In the genomic region with DNA sequence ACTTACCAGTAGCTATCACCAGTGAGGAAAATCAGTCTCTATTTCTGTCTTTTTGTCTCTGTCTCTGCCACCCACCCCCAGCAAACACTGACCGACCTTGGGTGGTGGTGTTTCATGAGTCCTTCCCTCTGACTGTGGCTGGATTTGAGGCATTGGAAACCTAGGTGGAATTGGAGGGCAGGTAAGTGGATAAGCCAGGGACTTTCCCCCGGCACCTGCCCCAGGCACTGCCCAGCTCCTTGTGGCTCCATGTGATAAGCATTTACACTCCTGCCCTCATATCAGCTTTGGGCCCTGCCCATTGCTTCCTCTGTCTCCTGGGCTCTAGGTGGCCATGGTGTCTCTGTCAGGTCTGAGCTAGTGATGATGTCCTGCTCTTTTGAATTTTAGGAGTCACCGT, we compare ENCODE assay signal across 22 mouse cellular contexts. TPM values are rescaled to one million over a fixed set of nuclear protein-coding genes. Genes with fewer than 3 reads are reported as not detected.
DNase-seq lines count a peak whose midpoint lies in the region; ATAC-seq and TF ChIP-seq lines count a peak whose summit lies in the region.
"Had no signal": no experiment of that assay in that cellular context is flagged by ENCODE, and none has a peak within 500 bp of the region (broad histone marks: within the 10 kb centered on the region; RNA-seq: fewer than 3 reads in every experiment).

No protein-coding gene starts in this region.

- peak overlapping the region; percentile 37; the same call in 1 of the 2 replicates for H3K27ac ChIP-seq in MEL (ENCODE audit: control insufficient read depth, low read depth, low read length)
- H3K27ac ChIP-seq in liver, embryonic 15.5 days (replicated peaks), result no peak overlapping the region
- H3K27ac ChIP-seq: embryonic facial prominence, embryonic 13.5 days; hindbrain, embryonic 14.5 days had no signal

- H3K79me2 ChIP-seq in MEL (ENCODE audit: control insufficient read depth, insufficient read depth, low read length, poor library complexity), result no peaks in the 10 kb centered on the region; the same call in 1 of the 2 replicates

- no peaks in the 10 kb centered on the region for H3K27me3 ChIP-seq in MEL (ENCODE audit: control insufficient read depth in 1 of 2, insufficient read depth in 2 of 2, low read length in 2 of 2)
- no peaks in the 10 kb centered on the region for H3K27me3 ChIP-seq in liver, embryonic 15.5 days
- H3K27me3 ChIP-seq: embryonic facial prominence, embryonic 13.5 days; forebrain, embryonic 15.5 days; limb, embryonic 12.5 days; megakaryocyte, embryonic 14.5 days had no signal

- no peak for TF ChIP-seq RAD21 in MEL (IDR thresholded peaks at IDR 0.05; ENCODE audit: low read depth, low read length)

- H3K4me3 ChIP-seq in MEL (ENCODE audit: control insufficient read depth in 1 of 2, insufficient read depth in 1 of 2, low read depth in 2 of 2, low read length in 2 of 2), result no peak overlapping the region
- no peak overlapping the region for H3K4me3 ChIP-seq in liver, embryonic 15.5 days (replicated peaks)
- H3K4me3 ChIP-seq: embryonic facial prominence, embryonic 13.5 days; forebrain, embryonic 15.5 days; layer of hippocampus, adult 2 months; limb, embryonic 12.5 days; megakaryocyte, embryonic 14.5 days had no signal

- 49% methylated on average over 3 of the region's 3 CpGs for WGBS in liver, embryonic 15.5 days (ENCODE audit: insufficient replicate concordance)

- peak; percentile 89 for ATAC-seq in erythroid progenitor cell, adult 5-6 weeks (replicated peaks; ENCODE audit: low FRiP score, poor library complexity, severe bottlenecking)
- peak; percentile 79 for ATAC-seq in liver, embryonic 15.5 days (ENCODE audit: insufficient read depth)
- ATAC-seq: forebrain, embryonic 15.5 days had no signal

- intact Hi-C loops in heart, postnatal 10 days (cut with DNase I), result no loop called here

- DNase-seq in heart, adult 11 months, result peak; percentile 62
- no peak for DNase-seq in heart, postnatal 10 days
- DNase-seq in MEL (ENCODE audit: low read depth, low spot score), result peak; percentile 40
- no peak for DNase-seq in embryo, embryonic 9.5 days (ENCODE audit: extremely low spot score)
- no peak for DNase-seq in T-cell, adult 2 months (ENCODE audit: low spot score)
- DNase-seq in neural tube, embryonic 10.5 days (ENCODE audit: extremely low spot score, low spot score), result no peak
- DNase-seq: adrenal gland, postnatal 25 days; cerebellum, adult 11-12 months; gastrocnemius, postnatal 14 days; heart, postnatal 36 days; kidney, adult 9 months; kidney, postnatal 14 days; layer of hippocampus, postnatal 36 days; lung, adult 2 months had no signal

- peak; percentile 20 to 53; a peak in 3 of 4 replicates for TF ChIP-seq EP300 in MEL (IDR thresholded peaks at IDR 0.05; ENCODE audit: low read depth in 1 of 2, low read length in 2 of 2)

- H3K9ac ChIP-seq in MEL (ENCODE audit: control insufficient read depth, low read depth, low read length, poor library complexity, severe bottlenecking), result no peak overlapping the region
- no peak overlapping the region for H3K9ac ChIP-seq in liver, embryonic 15.5 days
- H3K9ac ChIP-seq: embryonic facial prominence, embryonic 13.5 days; forebrain, embryonic 15.5 days; hindbrain, embryonic 14.5 days; limb, embryonic 12.5 days had no signal

- no peak for TF ChIP-seq POLR2A in MEL (IDR thresholded peaks at IDR 0.05; ENCODE audit: control insufficient read depth in 1 of 2, insufficient read depth in 1 of 2, low read depth in 1 of 2, low read length in 2 of 2, poor library complexity in 1 of 2)

- no peak for TF ChIP-seq CTCF in MEL (IDR thresholded peaks at IDR 0.05 in 2 of 3, conservative IDR thresholded peaks at IDR 0.05 in 1 of 3; ENCODE audit: control insufficient read depth in 1 of 3, insufficient read depth in 1 of 3, low read depth in 2 of 3, low read length in 3 of 3, poor library complexity in 1 of 3, severe bottlenecking in 1 of 3)

- peaks cover 32 to 43% of the 10 kb centered on the region in 2 experiments for H3K4me1 ChIP-seq in MEL (ENCODE audit: control insufficient read depth in 1 of 2, insufficient read depth in 2 of 2, low read length in 2 of 2)
- H3K4me1 ChIP-seq in liver, embryonic 15.5 days (replicated peaks), result peaks cover 20% of the 10 kb centered on the region

- H3K9me3 ChIP-seq in MEL (replicated peaks; ENCODE audit: insufficient read depth, low read length), result no peaks in the 10 kb centered on the region
- H3K9me3 ChIP-seq in liver, embryonic 15.5 days (replicated peaks), result no peaks in the 10 kb centered on the region
- H3K9me3 ChIP-seq: embryonic facial prominence, embryonic 13.5 days; forebrain, embryonic 15.5 days; limb, embryonic 12.5 days; megakaryocyte, embryonic 14.5 days had no signal

- peak overlapping the region; percentile 14; the same call in 1 of the 2 replicates for H3K4me2 ChIP-seq in liver, embryonic 15.5 days
- H3K4me2 ChIP-seq: embryonic facial prominence, embryonic 13.5 days; forebrain, embryonic 15.5 days; hindbrain, embryonic 14.5 days; limb, embryonic 12.5 days had no signal

- H3K36me3 ChIP-seq in MEL (ENCODE audit: control insufficient read depth in 1 of 2, insufficient read depth in 2 of 2, low read length in 2 of 2), result peaks cover 1 to 47% of the 10 kb centered on the region in 2 experiments; a peak in 3 of 4 replicates
- H3K36me3 ChIP-seq in liver, embryonic 15.5 days (replicated peaks), result peaks cover 4% of the 10 kb centered on the region; the same call in 1 of the 2 replicates
- H3K36me3 ChIP-seq: forebrain, embryonic 15.5 days had no signal

TF ChIP-seq in MEL, 35 proteins besides CTCF, POLR2A, EP300 and RAD21:
- TF ChIP-seq TAL1 (IDR thresholded peaks at IDR 0.05; ENCODE audit: low read length), result peak; percentile 74
- no peak for TF ChIP-seq RCOR1 (IDR thresholded peaks at IDR 0.05; ENCODE audit: low read depth, low read length)
- TF ChIP-seq TCF12 (IDR thresholded peaks at IDR 0.05; ENCODE audit: low read depth, low read length), result peak; percentile 47; the same call in 1 of the 2 replicates
- peak; percentile 54 for TF ChIP-seq GATA1 (IDR thresholded peaks at IDR 0.05; ENCODE audit: low read depth, low read length)

RNA-seq across cellular contexts. Expression of gene Lars2, which starts 19.6 kb away (rescaled TPM):
- 10 to 100 TPM; 49.8 to 50.8 TPM for total RNA-seq in heart, postnatal 10 days (2021)
- total RNA-seq in MEL (2012; rRNA removed), result 10,095 and 12,669 TPM in 2 replicates
- polyA plus RNA-seq in MEL (2012; ENCODE audit: insufficient read depth in 1 of 2, insufficient read length in 2 of 2, low read depth in 1 of 2, low replicate concordance in 2 of 2, missing spikeins in 1 of 2), result 100 to 1,000 TPM; 634 to 684 TPM
- total RNA-seq in erythroid progenitor cell, adult 5-6 weeks (2015; ENCODE audit: low replicate concordance), result 3,425 and 3,901 TPM in 2 replicates
- total RNA-seq in erythroid progenitor cell, adult 5-6 weeks (2017; ENCODE audit: low replicate concordance), result 66.8 and 644 TPM in 2 replicates
- polyA plus RNA-seq in liver, embryonic 15.5 days (2015; fragmentation: Nextera tagmentation; extraction: Ambion mirVana), result 577 and 617 TPM in 2 replicates

Comparison
In these comparisons a context has a peak if more than half of its experiments do, and no peak if none do; other contexts are left out.
1. DNase-seq: peak in heart, adult 11 months (single experiment) and MEL (single experiment); none in heart, postnatal 10 days (0 of 2), embryo, embryonic 9.5 days (single experiment), T-cell, adult 2 months (single experiment) and neural tube, embryonic 10.5 days (single experiment).